Mouse (Mus musculus) right cerebral cortex, postnatal 4 days (tissue): Measurements from ENCODE around the gene Vps53.
"Not testable (repeated sequence)": the region's sequence is repeated elsewhere in the genome, so short reads cannot be mapped to it uniquely, and the experiment has no call there.

Source experiments
- DNase-seq: peaks from one replicate; pipeline ENCODE4 v3.0.0-alpha.2; 2022

Vps53 gene

GRCm38 (mm10) chr11:76010838-76011624 is 168.4 kb downstream of the Vps53 start:
- DNase-seq, result no peak

GRCm38 (mm10) chr11:76009101-76009500 is 170.3 kb downstream of the Vps53 start:
- no peak for DNase-seq

GRCm38 (mm10) chr11:76008162-76008561 is 171.3 kb downstream of the Vps53 start:
- DNase-seq, result no peak

GRCm38 (mm10) chr11:76004276-76004675 is 175.2 kb downstream of the Vps53 start:
- DNase-seq, result not testable (repeated sequence)

GRCm38 (mm10) chr11:76001237-76001878 is 178.1 kb downstream of the Vps53 start:
- peak; percentile 13 for DNase-seq

GRCm38 (mm10) chr11:76000701-76001100 is 178.7 kb downstream of the Vps53 start:
- DNase-seq, result no peak

- peak; percentile 80 for DNase-seq
Measured at GRCm38 (mm10) chr11:75999440-76000155, 179.8 kb downstream of the Vps53 start, which contains the start of gene 1700016K19Rik. Gene 1700016K19Rik, plus strand, starts transcription at chr11:75999912.
